Mouse (Mus musculus): ENCODE measurements around the gene Foxs1. TPM values are rescaled to one million over a fixed set of nuclear protein-coding genes. Genes with fewer than 3 reads are reported as not detected.

The Foxs1 gene
- polyA plus RNA-seq (2012; rRNA removed): 0.48 and 0.83 TPM in 2 replicates

GRCm38 (mm10) chr2:152933048-152933447 lies at the start of gene Foxs1:
Foxs1 (minus strand) TSS chr2:152933208.

GRCm38 (mm10) chr2:152962091-152962793 lies 29.2 kb upstream of the Foxs1 start, which contains the start of gene Ttll9:
Ttll9 (plus strand) TSS chr2:152962485.

GRCm38 (mm10) chr2:152951065-152951849 lies 18.2 kb upstream of the Foxs1 start, which contains the start of gene Dusp15:
Dusp15 (minus strand) TSS chr2:152951698.

GRCm38 (mm10) chr2:152911031-152911430 lies 22.0 kb downstream of the Foxs1 start, which contains the start of gene Mylk2:
Mylk2 (plus strand) TSS chr2:152911352.

Other genes with a start within 250 kb of the Foxs1 start
- 5.8 and 5.9 TPM in 2 replicates for gene Mcts2, start 246.2 kb downstream of the Foxs1 start, polyA plus RNA-seq (2012; rRNA removed)
- gene Id1, start 197.0 kb downstream of the Foxs1 start, polyA plus RNA-seq (2012; rRNA removed): 51.1 and 55.1 TPM in 2 replicates
- 0.78 and 0.91 TPM in 2 replicates for gene Cox4i2, start 179.0 kb downstream of the Foxs1 start, polyA plus RNA-seq (2012; rRNA removed)
- gene Bcl2l1, start 101.5 kb downstream of the Foxs1 start, polyA plus RNA-seq (2012; rRNA removed): 54.2 and 57.5 TPM in 2 replicates
- gene Tpx2, start 85.2 kb downstream of the Foxs1 start, polyA plus RNA-seq (2012; rRNA removed): 21.1 and 23.6 TPM in 2 replicates
- gene Mylk2, start 21.9 kb downstream of the Foxs1 start, polyA plus RNA-seq (2012; rRNA removed): 0.01 TPM in 1 of 2 replicates, not detected in the other
- gene Dusp15, start 18.5 kb upstream of the Foxs1 start, polyA plus RNA-seq (2012; rRNA removed): not detected in 2 replicates
- gene Ttll9, start 29.3 kb upstream of the Foxs1 start, polyA plus RNA-seq (2012; rRNA removed): 0.07 and 0.18 TPM in 2 replicates
- gene Pdrg1, start 82.2 kb upstream of the Foxs1 start, polyA plus RNA-seq (2012; rRNA removed): 24.3 and 26.5 TPM in 2 replicates
- gene Xkr7, start 98.6 kb upstream of the Foxs1 start, polyA plus RNA-seq (2012; rRNA removed): not detected in 2 replicates
- 3.6 and 4.5 TPM in 2 replicates for gene Ccm2l, start 132.7 kb upstream of the Foxs1 start, polyA plus RNA-seq (2012; rRNA removed)
- 17.5 and 18.7 TPM in 2 replicates for gene Hck, start 175.3 kb upstream of the Foxs1 start, polyA plus RNA-seq (2012; rRNA removed)
- gene Tm9sf4, start 228.1 kb upstream of the Foxs1 start, polyA plus RNA-seq (2012; rRNA removed): 15.3 and 18.3 TPM in 2 replicates